Mouse (Mus musculus): ENCODE results near the gene Klrb1c.

DNA sequence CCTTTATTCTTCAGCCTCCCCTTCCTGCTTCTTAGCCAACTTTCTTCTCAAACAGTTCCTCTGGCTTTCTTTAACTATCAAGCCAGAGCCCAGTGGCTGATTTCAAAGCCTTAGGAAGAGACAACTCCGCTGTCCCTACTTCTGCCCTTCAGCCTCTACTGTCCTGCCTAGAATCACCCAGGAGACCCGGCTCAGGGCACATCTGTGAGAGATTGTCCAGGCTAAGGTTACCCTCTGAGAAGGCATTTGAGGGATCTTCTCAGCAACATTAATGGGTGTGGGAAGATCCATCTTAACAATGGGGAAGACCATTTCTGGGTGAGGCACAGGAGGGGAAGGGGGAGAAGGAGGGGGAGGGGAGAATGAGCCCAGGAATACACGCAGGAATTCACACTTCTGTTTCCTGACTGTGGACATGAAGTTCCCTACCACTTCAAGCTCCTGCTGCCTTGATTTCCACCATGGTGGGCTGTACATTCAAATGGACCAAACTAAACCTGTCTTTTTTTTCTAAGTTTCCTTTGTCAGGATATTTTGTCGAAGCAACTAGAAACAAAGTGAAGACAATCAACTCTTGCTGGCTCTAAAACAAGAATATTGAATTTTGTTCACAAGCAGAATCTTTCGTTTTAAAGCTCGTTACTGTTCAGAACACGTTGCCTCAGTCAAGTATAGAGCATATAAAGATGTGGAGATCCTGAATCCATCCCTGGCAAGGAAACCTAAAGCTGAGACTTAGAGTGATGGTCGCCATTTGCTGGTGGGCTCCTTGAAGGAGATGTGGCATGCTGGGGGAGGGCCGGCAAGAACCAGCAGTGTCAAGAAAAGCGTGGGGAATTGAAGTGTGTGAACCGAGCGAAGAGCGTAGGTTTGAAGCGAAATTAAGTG lies 48.7 kb upstream of the Klrb1c start:
- TF ChIP-seq CTCF (IDR thresholded peaks at IDR 0.05; ENCODE audit: insufficient read depth, low read length), result no peak
- no peak for TF ChIP-seq POLR2A (IDR thresholded peaks at IDR 0.05; ENCODE audit: borderline replicate concordance, extremely low read depth, low read depth, low read length)

Measured in lung, adult 2 months (tissue).